Mouse (Mus musculus) granulocyte monocyte progenitor cell, adult 5-6 weeks (primary cell): Measurements from ENCODE around the gene Snd1. TPM values are rescaled to one million over a fixed set of nuclear protein-coding genes. Genes with fewer than 3 reads are reported as not detected.

ENCODE experiments used
- ATAC-seq: replicated peaks from 2 replicates; pipeline ENCODE4 v1.8.0; 2016; ENCODE audit warnings: mild to moderate bottlenecking, moderate TSS enrichment, inconsistent platforms; ENCODE audit not compliant: poor library complexity, severe bottlenecking
- total RNA-seq, 2 experiments: library from RNA; stranded (forward) in 1 of 2; stranded (reverse) in 1 of 2; fragments of 200-712, 200-1000 nt in 1 of 2; fragments of >200 nt in 1 of 2; fragmentation: Nextera tagmentation in 1 of 2; gene quantifications; 2 replicates each; pipeline ENCODE4 v1.2.3; 2014 to 2017

The Snd1 gene
- total RNA-seq, 2 experiments from 2014 or later = 139 to 188 TPM

GRCm38 (mm10) chr6:28586806-28587205, 111.9 kb downstream of the Snd1 start:
- 0 out of 2 replicates have a peak, but pooled peaks have one; percentile 35 for ATAC-seq

- peak; percentile 36 for ATAC-seq
These were observed 113.7 kb downstream of the Snd1 start for GRCm38 (mm10) chr6:28588494-28589171.

GRCm38 (mm10) chr6:28592323-28592893, 117.5 kb downstream of the Snd1 start:
- ATAC-seq = 0 out of 2 replicates have a peak, but pooled peaks have one; percentile 20

DNA sequence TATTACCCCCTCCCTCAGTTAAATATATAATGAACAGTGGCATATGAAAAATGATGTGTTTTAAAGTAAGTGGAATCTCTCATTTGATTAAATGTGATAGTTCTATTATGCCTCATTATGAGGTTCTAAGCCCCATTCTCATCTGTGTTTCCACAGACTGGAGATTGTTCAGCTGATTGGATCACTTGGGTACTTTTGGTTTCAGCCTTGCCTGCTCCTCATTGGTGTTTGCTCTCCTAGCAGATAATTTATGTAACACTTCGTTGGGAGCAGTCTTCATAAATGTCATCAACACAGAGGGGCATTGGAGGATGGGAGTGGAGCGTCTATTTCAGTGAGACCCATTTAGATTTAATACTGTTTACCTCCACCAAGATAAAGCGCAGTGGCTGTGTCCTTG, 118.8 kb downstream of the Snd1 start:
- no peak for ATAC-seq

DNA sequence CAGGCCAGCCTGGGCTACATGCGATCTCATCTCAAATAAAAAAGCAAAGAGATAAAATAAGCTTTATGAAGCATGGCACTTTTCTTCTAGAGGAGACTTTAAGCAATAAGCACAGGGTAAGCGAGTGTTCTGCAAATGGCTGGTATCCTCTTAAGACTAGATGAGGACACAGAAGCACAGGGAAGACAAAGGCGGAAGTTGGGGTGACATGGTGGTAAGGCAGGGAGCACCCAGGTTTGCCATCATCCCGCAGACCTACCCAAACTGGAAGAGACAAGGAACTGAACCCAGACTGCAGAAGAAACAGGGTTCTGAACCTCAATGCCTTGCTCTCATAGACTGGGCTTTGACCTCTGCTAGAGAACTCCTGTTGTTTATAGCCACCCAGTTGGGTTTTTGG, 119.8 kb downstream of the Snd1 start:
- ATAC-seq = peak; percentile 65

GRCm38 (mm10) chr6:28595231-28595630, 120.3 kb downstream of the Snd1 start:
- peak; percentile 65 for ATAC-seq

DNA sequence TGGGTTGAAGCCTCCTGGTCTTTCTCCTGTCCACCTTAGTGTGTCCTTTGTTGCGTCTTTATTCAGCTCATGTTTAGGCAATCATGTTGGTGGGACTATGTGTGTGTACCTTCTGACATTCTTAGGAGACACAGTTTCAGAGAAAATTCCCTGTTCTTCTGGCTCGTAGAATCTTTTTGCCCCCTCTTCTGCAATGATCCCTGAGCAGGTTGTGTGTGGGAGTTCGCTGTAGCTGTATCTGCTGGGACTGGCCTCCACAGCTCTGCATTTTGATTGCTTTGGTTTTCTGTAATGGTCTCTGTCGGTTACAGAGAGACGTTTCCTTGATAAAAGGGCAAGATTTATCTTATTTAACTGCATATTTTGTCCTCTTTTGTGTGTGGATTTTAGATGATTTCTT, 122.3 kb downstream of the Snd1 start:
- ATAC-seq = no peak

DNA sequence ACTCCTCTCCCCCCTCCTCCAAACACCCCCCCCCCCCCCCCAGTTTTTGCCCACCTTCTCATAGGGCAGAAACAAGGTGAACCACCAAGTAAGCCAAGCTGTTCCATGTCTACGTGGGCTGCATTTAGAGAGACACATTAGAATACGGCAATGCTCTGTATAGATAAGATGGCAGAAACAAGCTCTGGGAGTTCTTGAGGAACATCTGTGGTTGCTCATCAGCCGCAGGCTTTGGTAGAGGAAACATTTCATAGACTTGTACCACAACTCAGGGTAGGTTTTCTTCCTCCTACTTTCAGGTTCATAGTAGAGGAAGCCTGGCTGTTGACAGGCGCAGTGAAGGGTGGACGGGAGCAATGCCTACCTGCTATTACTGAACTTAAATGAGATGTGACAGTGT, 124.2 kb downstream of the Snd1 start:
- ATAC-seq = peak; percentile 65

DNA sequence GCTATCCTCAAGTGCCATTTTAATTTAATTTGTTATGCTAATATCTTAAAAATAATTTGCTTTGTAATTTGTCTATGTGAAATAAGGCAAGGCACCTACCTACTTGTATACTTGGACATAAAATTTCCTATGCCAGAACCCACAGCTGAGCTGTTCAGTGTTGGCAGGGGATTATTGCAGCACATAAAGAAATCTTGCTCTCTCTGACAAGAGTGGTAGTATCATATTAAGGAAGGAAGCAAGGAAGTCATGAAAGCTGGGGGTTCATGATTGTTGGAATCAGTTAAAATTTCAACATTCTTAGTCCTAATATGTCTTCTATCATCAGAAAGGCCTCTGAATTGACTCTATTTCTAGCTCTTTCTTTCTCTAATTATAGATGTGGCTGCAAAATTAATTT, 125.5 kb downstream of the Snd1 start:
- peak; percentile 70 for ATAC-seq

DNA sequence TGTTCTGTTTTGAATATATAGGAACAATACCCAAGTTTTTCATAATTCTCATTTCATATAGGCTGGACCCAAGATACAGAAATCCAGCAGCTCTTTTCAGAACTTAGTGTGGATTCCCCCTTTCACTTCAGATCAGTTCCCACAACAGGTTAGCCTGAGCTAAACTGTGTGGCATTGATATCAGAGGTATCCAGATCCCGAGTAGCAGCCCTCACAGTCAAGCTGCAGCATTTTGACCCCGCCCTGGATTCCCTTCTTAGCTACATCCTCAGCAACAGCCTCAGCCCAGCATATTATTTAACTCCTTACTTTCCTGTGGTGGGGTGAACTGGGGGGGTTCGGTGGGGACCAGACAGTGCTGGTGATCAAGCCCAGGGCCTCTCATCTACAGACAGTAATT, 128.5 kb downstream of the Snd1 start:
- ATAC-seq = no peak

DNA sequence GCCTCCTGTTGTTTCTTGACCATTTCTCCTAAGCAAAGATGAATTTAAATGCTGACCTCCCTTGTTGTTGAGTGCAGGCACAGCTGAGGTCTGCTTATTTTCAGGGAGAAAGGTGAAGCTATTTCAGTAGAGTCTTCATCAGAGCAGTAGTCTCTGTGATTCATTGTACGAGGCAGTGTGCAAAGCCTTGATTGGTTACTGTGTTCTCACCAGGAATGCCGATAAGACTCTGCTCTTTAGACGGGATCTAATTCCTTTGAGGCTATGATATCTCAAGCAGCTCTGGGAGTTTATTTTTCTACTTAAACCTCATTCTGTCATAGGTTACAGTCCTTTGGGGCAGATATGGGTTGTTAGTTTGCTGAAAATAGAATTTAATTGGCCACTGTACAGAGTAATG, 128.9 kb downstream of the Snd1 start:
- ATAC-seq = no peak

- no peak for ATAC-seq
These were observed 134.4 kb downstream of the Snd1 start for GRCm38 (mm10) chr6:28609291-28609690.

- no peak for ATAC-seq
These were observed 135.2 kb downstream of the Snd1 start for GRCm38 (mm10) chr6:28610127-28610526.

GRCm38 (mm10) chr6:28613441-28613840, 138.5 kb downstream of the Snd1 start:
- ATAC-seq = no peak

DNA sequence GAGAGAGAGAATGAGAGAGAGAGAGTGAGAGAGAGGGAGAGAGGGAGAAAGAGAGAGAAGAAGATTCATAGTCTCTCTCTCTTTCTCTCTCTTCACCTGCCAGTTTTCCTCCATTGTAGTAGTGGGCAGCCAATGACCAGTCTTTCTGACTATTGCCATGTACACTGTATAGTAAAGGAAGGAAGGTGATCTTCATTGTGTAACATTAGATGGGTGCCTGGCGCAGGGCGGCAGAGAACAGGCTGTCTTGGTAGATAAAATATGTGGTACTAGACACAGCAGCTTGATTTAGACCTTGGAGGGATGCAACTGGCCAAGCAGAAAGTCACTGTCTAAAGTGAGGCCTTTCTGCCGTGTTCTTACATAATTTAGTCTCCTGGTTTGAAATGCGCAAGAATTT, 139.9 kb downstream of the Snd1 start:
- peak; percentile 35 for ATAC-seq

DNA sequence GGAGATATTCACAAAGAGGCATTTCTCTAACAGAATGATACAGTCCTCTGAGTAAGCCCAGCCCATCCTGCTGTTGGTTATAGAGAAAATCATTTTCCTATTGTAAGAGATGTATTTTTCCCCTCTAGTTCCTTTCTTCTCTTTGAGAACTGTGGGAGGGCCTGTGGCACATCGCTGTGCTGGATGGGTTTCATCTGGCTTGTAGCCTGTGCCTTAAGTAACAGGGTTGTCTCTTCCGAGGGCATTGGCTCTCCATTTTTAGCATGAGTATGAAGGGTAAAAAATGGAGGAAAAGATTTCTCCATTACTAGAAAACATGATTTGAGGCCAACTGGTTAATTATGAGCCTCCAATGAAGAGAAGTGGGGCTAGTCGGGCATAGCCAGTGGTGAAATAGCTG, 140.5 kb downstream of the Snd1 start:
- no peak for ATAC-seq

DNA sequence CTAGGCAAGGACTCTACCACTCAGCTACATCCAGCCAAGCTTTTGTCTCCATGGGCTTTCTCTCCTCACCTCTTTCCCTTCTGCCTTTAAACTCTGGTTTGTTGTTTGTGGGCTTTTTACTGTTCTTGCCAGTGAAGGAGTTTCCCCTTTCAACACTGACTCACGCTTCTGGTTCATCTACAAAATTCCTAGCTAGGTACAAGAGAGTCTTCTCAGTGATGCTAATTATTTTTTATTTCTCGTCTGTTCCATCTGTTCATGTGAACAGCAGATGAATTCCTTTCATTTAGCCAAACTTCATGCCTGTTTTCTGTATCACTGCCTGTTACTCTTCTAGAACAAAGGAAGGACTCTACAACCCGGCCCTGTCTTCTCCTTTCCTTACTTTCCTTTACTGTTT, 141.0 kb downstream of the Snd1 start:
- no peak for ATAC-seq

DNA sequence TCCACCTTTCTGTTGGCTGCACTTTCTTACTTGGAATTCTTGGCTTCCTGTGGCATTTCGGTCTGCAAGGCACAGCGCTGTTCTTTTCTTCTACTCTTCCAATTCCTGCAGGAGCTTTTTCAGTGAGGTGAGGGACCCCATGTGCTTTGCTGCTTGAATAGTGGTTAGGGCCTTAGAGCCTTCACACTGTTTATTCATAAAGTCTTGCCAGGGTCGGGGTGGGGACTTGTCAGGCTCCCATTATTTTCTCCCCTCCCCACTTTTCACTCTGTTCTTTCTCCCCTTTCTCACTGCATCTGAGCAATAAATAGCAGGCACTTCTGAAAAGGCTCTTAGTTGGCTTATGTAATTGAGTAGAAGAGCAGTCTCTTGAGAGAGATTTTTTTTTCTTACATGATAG, 143.4 kb downstream of the Snd1 start:
- ATAC-seq = no peak

DNA sequence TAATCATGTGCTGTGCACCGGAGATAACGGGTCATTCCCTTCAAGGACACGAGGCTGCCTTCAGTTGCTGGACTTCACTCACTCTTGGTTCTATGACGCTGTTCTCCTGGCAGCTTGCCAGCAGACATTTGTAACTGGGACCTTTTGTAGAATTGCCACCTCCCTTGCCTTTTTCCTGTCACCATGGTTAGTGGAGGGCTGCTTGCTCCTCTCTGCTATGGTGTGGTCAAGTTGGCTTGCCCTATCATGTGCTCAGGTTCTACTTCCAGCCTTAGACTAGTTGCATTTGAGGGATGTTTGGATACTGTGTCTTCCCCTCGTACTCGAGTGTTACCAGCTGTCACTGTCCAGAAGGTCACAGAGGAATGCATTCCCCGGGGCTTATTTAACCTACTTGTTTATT, 143.8 kb downstream of the Snd1 start:
- ATAC-seq = no peak

- no peak for ATAC-seq
These were observed 146.5 kb downstream of the Snd1 start for GRCm38 (mm10) chr6:28621431-28621830.

- no peak for ATAC-seq
These were observed 147.0 kb downstream of the Snd1 start for GRCm38 (mm10) chr6:28621961-28622360.

- no peak for ATAC-seq
These were observed 147.6 kb downstream of the Snd1 start for GRCm38 (mm10) chr6:28622522-28622921.
